Mouse (Mus musculus): Measurements from ENCODE around the gene Ccl6. TPM values are rescaled to one million over a fixed set of nuclear protein-coding genes. Genes with fewer than 3 reads are reported as not detected.
"Not testable (repeated sequence)": the region's sequence is repeated elsewhere in the genome, so short reads cannot be mapped to it uniquely, and the experiment has no call there.

Ccl6 gene
- polyA plus RNA-seq, 1 experiment from 2014 or later = 13.3 TPM

DNA sequence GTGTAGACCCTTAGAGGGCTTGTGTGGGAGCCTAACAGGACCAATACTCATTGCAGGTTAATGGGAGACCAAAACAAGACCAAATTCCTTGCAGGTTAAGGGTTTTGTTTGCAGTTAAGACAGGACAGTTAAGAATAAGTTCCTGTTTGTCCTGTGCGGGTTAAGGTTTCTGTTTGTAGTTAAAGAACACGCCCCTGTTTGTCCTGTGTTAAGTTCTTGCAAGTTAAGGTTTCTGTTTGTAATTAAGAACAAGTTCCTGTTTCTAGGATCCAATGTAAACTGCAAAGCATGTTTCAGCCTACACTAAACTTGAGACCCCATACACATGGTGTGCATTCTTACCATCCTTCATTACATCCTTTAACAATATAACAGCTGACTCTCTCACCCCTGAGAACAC is 22.7 kb downstream of the Ccl6 start:
- H3K27ac ChIP-seq = no peak overlapping the region
- WGBS = 75% methylated on average over 2 of the region's 2 CpGs
- no peak for ATAC-seq
- H3K9ac ChIP-seq = no peak overlapping the region
- H3K4me1 ChIP-seq (replicated peaks) = no peaks in the 10 kb centered on the region
- no peak overlapping the region for H3K4me2 ChIP-seq (replicated peaks)
- H3K4me3 ChIP-seq (replicated peaks) = no peak overlapping the region
- no peaks in the 10 kb centered on the region for H3K36me3 ChIP-seq
- H3K9me3 ChIP-seq = no peaks in the 10 kb centered on the region
- no peaks in the 10 kb centered on the region for H3K27me3 ChIP-seq (replicated peaks)

DNA sequence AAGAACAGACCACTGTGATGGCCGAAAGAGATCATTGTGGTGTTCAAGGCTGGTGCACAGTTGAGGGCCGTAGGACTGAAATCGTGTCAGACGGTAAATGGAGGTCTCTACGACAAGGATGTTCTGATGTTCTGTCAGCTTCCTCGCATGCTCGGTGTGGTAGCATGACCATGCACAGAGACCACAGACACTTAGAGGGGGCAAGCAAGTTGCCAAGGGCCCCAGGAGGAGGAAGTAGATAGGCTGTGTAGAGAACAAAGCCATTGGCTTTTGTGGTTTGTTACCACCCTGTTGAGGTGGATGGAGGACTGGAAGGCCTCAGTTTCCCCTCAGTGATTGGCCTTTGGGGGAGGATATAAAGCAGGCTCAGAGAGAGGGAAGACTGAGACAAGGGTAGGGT is 23.6 kb downstream of the Ccl6 start:
- WGBS = 91% methylated on average over 7 of the region's 7 CpGs

DNA sequence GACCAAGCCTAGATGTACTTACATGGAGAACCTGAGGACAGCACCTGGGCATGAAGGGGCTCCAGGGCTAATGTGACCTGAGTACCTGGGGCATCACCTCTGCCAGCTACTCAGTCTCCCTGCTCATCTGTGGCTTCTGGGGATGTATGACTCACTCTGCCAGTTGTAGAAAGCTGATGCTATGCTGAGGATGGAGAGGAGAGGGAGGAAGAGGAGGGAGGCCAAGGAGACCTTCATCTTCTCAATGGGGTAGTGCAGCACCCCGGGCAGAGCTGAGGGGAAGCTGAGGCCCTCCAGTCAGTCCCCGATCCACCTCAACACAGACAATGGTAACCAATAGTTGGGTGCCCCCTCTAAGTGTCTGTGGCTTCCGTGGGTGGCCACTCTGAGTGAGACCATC is 24.1 kb downstream of the Ccl6 start:
- Histone ChIP-seq H3K4me2 (replicated peaks) (no peak overlapping the region), H3K4me1 (replicated peaks) (no peaks in the 10 kb centered on the region)
- WGBS = 92% methylated on average over 3 of the region's 3 CpGs

More for the DNA sequence above, 23.6 kb downstream of the Ccl6 start:
- no peak overlapping the region for H3K27ac ChIP-seq
- no peak overlapping the region for H3K4me3 ChIP-seq (replicated peaks)
- no peaks in the 10 kb centered on the region for H3K27me3 ChIP-seq (replicated peaks)
- ATAC-seq = no peak
- no peaks in the 10 kb centered on the region for H3K9me3 ChIP-seq
- no peaks in the 10 kb centered on the region for H3K4me1 ChIP-seq (replicated peaks)
- H3K9ac ChIP-seq = no peak overlapping the region
- H3K4me2 ChIP-seq (replicated peaks) = no peak overlapping the region
- H3K36me3 ChIP-seq = no peaks in the 10 kb centered on the region

DNA sequence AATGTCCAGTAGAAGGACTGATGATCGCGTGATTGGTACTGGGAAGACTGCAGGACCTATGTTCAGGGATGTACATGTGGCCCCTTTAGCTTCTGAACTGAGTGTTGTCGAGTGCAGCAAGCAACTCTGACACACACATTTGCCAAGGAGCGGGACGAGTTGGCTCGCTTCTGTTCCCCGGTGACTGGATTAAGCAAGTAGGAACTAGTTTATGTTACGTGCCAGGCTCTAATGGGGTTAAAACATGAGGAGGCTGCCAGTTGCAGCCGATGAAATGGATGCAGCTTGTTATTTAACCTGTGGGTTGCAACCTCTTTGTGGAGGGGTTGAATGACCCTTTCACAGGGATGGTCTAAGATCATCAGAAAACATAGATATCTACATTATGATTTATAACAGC is 24.8 kb downstream of the Ccl6 start:
- WGBS = 90% methylated on average over 9 of the region's 9 CpGs
- no peak overlapping the region for H3K9ac ChIP-seq

More for the DNA sequence above, 24.1 kb downstream of the Ccl6 start:
- no peaks in the 10 kb centered on the region for H3K27me3 ChIP-seq (replicated peaks)
- H3K4me3 ChIP-seq (replicated peaks) = no peak overlapping the region
- H3K9ac ChIP-seq = no peak overlapping the region
- no peak overlapping the region for H3K27ac ChIP-seq
- H3K9me3 ChIP-seq = no peaks in the 10 kb centered on the region
- no peak for ATAC-seq
- H3K36me3 ChIP-seq = no peaks in the 10 kb centered on the region

DNA sequence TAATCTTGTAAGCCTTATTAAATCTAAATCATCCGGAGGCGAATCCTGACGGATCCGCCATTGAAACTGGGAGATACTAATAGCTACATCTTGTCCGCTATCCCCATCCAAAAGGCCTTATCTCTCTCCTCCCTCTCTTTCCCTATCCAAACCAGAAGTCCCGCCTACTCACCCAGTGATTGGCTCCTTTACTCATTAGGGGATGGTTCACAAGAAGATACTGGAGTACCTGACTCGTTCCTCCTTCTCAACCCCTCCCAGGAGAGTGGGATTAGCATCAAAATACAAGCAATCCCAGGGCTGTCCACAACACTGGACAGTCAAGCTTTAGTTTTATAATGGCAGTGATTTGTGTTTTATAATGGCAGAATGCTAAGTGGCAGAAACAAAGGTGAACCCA is 25.6 kb downstream of the Ccl6 start:
- Histone ChIP-seq H3K27ac (no peak overlapping the region), H3K4me1 (replicated peaks) (no peaks in the 10 kb centered on the region), H3K4me2 (replicated peaks) (no peak overlapping the region), H3K36me3 (no peaks in the 10 kb centered on the region), H3K9me3 (no peaks in the 10 kb centered on the region), H3K4me3 (replicated peaks) (no peak overlapping the region), H3K9ac (no peak overlapping the region), H3K27me3 (replicated peaks) (no peaks in the 10 kb centered on the region)
- WGBS = 68% methylated on average over 7 of the region's 7 CpGs
- no peak for ATAC-seq

More for the DNA sequence above, 24.8 kb downstream of the Ccl6 start:
- no peaks in the 10 kb centered on the region for H3K9me3 ChIP-seq
- ATAC-seq = no peak
- H3K4me3 ChIP-seq (replicated peaks) = no peak overlapping the region
- no peaks in the 10 kb centered on the region for H3K36me3 ChIP-seq
- no peak overlapping the region for H3K4me2 ChIP-seq (replicated peaks)
- no peaks in the 10 kb centered on the region for H3K4me1 ChIP-seq (replicated peaks)
- H3K27me3 ChIP-seq (replicated peaks) = no peaks in the 10 kb centered on the region
- H3K27ac ChIP-seq = no peak overlapping the region

DNA sequence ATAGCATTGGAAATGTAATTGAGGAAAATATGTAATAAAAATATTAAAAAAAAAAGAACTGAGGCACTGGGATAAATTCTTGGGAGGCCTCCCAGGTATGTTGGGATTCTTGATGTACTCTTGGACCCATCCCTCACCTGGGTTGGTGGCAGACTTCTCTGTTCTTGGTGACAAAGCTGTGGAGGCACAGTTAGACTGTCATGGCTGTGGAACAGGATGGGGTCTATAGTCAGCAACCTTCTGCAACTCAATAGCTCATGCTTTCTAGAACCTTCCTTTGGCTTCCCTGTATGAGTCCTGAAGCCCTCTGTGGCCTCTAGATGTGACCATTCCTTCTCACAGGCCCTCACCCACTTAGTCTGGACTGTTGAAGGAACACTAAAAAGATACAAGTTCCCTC is 26.3 kb downstream of the Ccl6 start:
- Histone ChIP-seq H3K27ac (no peak overlapping the region), H3K9me3 (no peaks in the 10 kb centered on the region), H3K4me3 (replicated peaks) (no peak overlapping the region), H3K36me3 (no peaks in the 10 kb centered on the region), H3K9ac (no peak overlapping the region), H3K27me3 (replicated peaks) (no peaks in the 10 kb centered on the region), H3K4me2 (replicated peaks) (no peak overlapping the region), H3K4me1 (replicated peaks) (no peaks in the 10 kb centered on the region)
- ATAC-seq = no peak

DNA sequence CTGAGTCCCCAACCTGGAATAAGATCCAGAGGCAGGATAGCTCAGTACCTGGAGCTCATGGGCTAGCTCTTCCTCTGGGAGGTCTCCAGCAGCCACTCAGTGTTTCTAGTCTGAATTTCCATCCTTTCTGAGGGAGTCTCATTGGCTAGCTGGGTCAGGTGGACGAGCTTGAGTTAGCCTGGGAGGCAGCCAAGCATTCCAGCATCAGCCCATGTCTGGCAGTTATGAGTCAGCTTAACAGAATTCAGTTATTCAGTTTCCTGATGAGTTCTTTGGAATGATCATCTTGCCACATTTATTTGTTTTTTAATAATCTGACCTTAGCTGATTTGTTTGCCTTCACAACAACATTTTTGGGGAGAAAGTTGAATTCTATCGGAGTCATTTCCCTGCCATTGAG is 29.1 kb downstream of the Ccl6 start:
- Histone ChIP-seq H3K36me3 (no peaks in the 10 kb centered on the region), H3K9ac (no peak overlapping the region), H3K4me1 (replicated peaks) (no peaks in the 10 kb centered on the region), H3K27ac (no peak overlapping the region), H3K9me3 (no peaks in the 10 kb centered on the region), H3K4me2 (replicated peaks) (no peak overlapping the region), H3K27me3 (replicated peaks) (no peaks in the 10 kb centered on the region), H3K4me3 (replicated peaks) (no peak overlapping the region)
- no peak for ATAC-seq
- 69% methylated on average over 2 of the region's 2 CpGs for WGBS

DNA sequence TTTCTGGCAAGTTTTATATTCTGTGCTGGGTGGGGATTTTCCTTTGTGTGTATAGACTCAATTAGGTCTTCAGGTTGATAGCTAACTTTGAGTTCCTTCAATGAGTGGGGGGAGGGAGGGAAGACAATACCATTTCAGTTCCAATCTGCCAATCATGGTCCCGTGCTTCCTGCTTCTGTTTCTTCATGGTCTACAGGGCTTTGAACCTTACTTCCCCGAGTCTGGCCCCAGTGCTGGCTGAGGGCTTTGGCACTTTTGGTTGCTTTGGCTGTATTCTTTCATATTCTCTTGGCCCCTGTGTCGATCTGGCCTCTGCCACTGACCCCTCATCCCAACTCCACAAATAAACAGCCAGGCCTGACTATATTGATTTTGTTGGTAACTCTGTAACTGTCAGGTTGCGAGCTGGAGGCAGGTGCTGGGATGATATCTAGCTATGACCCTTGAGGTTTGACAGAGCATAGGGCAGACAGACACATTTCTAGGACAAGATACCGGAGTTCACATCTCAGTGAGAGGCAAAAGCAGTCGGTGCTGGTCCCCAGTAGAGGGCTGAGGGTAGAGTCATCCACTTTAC is 30.5 kb downstream of the Ccl6 start:
- 59% methylated on average over 6 of the region's 6 CpGs for WGBS
- Histone ChIP-seq H3K4me2 (replicated peaks) (no peak overlapping the region), H3K27me3 (replicated peaks) (no peaks in the 10 kb centered on the region), H3K4me1 (replicated peaks) (no peaks in the 10 kb centered on the region), H3K4me3 (replicated peaks) (no peak overlapping the region), H3K27ac (no peak overlapping the region), H3K9ac (no peak overlapping the region), H3K36me3 (no peaks in the 10 kb centered on the region), H3K9me3 (no peaks in the 10 kb centered on the region)
- no peak for ATAC-seq

DNA sequence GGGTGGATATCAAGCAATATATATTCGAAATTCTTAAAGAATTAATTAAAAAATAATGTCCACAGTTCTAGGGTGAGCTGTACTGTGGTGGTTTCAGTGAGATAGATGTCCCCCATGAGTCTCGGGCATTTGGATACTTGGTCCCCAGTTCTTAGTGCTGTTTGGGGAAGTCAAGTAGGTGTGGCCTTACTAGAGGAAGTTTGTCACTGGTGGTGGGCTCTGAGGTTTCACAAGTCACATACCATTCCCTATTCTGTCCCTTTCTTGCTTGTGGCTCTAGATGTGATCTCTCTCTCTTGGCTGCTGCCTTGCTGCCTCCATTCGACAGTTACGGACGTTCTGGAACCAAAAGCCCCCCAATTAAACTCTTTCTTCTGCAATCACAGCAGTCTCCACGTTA is 32.5 kb downstream of the Ccl6 start:
- no peak for ATAC-seq
- no peaks in the 10 kb centered on the region for H3K36me3 ChIP-seq
- WGBS = 76% methylated on average over 6 of the region's 6 CpGs

DNA sequence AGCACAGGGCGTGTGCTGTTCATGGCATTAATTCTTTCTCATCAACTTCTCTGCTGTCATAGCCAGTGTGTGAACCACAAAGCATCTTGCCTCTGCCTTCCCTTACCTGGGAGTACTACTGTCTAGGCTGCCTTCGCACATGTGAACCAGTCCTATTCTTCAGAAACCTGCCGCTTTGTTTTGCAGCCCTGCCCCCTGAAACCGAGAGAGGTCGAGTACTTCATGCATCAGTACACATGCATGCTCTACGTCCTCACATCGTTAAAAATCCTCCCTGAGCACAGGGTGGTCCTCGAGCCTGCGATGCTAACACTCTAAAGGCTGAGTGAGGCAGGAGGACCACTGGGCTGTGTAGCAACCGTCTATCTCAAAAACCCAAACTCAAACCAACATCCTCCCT is 35.8 kb downstream of the Ccl6 start:
- H3K4me3 ChIP-seq (replicated peaks) = no peak overlapping the region
- no peak for ATAC-seq

More for the DNA sequence above, 32.5 kb downstream of the Ccl6 start:
- Histone ChIP-seq H3K27ac (no peak overlapping the region), H3K27me3 (replicated peaks) (no peaks in the 10 kb centered on the region), H3K9me3 (no peaks in the 10 kb centered on the region), H3K4me3 (replicated peaks) (no peak overlapping the region), H3K4me2 (replicated peaks) (no peak overlapping the region), H3K9ac (no peak overlapping the region), H3K4me1 (replicated peaks) (0 out of 2 replicates have a peak, but pooled peaks cover 7% of the 10 kb centered on the region)

DNA sequence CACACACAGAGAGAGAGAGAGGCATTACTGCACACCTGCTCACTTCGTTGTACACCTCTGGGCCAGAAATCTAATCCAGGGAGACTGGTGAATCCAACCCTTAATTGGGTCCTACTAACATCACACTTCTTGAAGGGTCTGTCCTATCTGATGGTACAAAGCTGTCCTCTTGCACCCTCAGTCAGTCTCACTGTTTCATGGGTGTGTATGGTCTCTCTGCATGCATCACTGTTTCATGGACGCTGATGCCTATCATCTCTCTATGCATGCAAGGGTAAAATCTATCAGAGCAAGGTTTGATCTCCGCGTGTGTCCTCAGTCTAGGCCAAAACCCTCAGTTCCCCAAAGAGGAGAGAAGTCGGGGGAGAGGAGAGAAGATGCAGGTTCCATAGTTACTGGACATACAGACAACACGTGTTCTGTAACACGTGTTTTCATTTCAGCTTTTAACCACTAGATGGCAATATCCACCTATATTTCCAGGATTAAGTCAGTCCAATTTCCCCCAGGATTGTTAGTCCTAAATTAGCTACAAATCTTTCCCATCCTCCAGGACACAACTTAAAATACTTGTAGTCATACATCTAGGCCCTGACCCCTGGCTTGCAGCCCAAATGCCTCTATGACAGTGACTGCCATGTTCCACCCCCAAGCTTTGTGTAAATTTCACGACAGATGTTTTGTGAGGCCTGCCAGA is 36.7 kb downstream of the Ccl6 start:
- H3K4me1 ChIP-seq (replicated peaks) = 0 out of 2 replicates have a peak, but pooled peaks cover 7% of the 10 kb centered on the region
- no peak overlapping the region for H3K4me2 ChIP-seq (replicated peaks)
- H3K27me3 ChIP-seq (replicated peaks) = no peaks in the 10 kb centered on the region
- WGBS = 32% methylated on average over 8 of the region's 8 CpGs
- H3K4me3 ChIP-seq (replicated peaks) = no peak overlapping the region
- H3K27ac ChIP-seq = no peak overlapping the region
- H3K9ac ChIP-seq = no peak overlapping the region
- no peaks in the 10 kb centered on the region for H3K36me3 ChIP-seq
- ATAC-seq = peak; percentile 39; the same call in 1 of the 2 replicates
- H3K9me3 ChIP-seq = no peaks in the 10 kb centered on the region

More for the DNA sequence above, 35.8 kb downstream of the Ccl6 start:
- Histone ChIP-seq H3K27me3 (replicated peaks) (no peaks in the 10 kb centered on the region), H3K4me2 (replicated peaks) (no peak overlapping the region), H3K36me3 (no peaks in the 10 kb centered on the region), H3K9ac (no peak overlapping the region), H3K9me3 (no peaks in the 10 kb centered on the region), H3K27ac (no peak overlapping the region), H3K4me1 (replicated peaks) (0 out of 2 replicates have a peak, but pooled peaks cover 7% of the 10 kb centered on the region)
- WGBS = 76% methylated on average over 10 of the region's 10 CpGs

DNA sequence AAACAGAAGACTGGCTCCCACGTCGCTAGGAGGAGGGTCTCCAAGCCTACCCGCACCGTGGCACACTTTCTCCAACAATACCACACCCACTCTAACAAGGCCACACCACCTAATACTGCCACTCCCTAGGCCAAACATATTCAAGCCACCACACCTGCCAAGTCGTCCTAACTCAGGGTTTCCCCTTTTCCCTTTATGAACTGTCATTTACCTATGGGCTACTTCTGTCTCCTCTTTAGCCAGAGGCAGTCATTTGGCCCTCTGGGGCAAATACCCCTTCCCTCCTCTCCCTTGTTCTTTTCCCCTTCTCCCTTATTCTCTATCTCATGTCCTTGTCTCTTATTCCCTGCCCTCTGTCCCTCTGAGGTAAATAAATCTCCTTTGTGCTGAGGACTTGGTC is 41.2 kb downstream of the Ccl6 start:
- H3K4me2 ChIP-seq (replicated peaks) = no peak overlapping the region
- no peak overlapping the region for H3K27ac ChIP-seq
- no peak for ATAC-seq

DNA sequence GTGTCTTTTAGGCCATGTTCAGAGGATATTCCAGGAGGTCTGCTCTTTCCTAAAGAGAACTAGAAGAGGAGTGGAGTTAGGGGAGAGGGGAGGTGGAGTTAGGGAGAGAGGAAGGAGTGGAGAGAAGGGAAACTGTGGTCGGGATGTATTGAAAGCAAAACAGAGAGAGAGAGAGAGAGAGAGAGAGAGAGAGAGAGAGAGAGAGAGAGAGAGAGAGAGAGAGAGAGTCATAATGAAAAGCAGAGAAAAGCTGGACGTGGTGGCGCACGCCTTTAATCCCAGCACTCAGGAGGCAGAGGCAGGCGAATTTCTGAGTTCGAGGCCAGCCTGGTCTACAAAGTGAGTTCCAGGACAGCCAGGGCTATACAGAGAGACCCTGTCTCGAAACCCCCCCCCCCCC is 41.9 kb downstream of the Ccl6 start:
- H3K27ac ChIP-seq; H3K27me3 ChIP-seq (replicated peaks); ATAC-seq; H3K36me3 ChIP-seq; H3K4me1 ChIP-seq (replicated peaks); H3K9ac ChIP-seq; H3K4me3 ChIP-seq (replicated peaks); H3K9me3 ChIP-seq; H3K4me2 ChIP-seq (replicated peaks): not testable (repeated sequence)
- 76% methylated on average over 7 of the region's 7 CpGs for WGBS

More for the DNA sequence above, 41.2 kb downstream of the Ccl6 start:
- Histone ChIP-seq H3K4me3 (replicated peaks) (no peak overlapping the region), H3K36me3 (no peaks in the 10 kb centered on the region), H3K27me3 (replicated peaks) (no peaks in the 10 kb centered on the region), H3K4me1 (replicated peaks) (0 out of 2 replicates have a peak, but pooled peaks cover 5% of the 10 kb centered on the region), H3K9ac (no peak overlapping the region), H3K9me3 (no peaks in the 10 kb centered on the region)
- WGBS = 80% methylated on average over 5 of the region's 5 CpGs

Measured in intestine, embryonic 15.5 days (tissue).